Mouse (Mus musculus): ENCODE data around the gene Tcp11. TPM values are rescaled to one million over a fixed set of nuclear protein-coding genes. Genes with fewer than 3 reads are reported as not detected.

Gene Tcp11
- polyA plus RNA-seq, 1 experiment from 2014 or later: 1.5 TPM

DNA sequence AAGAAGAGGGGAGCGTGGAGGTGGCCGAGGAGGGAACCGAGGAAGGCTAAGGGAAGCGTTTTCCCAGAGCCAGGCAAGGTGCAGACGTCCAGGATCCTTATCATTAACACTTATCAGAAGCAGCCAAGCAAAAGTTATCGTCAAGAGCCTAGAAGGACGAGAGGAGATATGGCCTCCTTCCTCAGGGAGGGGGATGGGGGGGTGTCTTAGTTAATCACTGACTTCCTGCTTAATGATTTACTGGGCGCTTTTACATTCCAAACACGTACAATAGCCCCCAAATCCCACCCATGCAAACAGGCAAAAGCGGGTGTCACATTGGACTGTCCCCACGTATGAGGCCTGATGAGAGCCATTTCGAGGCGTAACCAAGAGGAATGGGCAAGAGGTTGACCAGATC is 2.4 kb upstream of the Tcp11 start:
- no peak overlapping the region for H3K4me2 ChIP-seq
- no peak overlapping the region for H3K4me3 ChIP-seq
- no peaks in the 10 kb centered on the region for H3K9me3 ChIP-seq
- 0 out of 2 replicates have a peak, but pooled peaks cover 4% of the 10 kb centered on the region for H3K27me3 ChIP-seq
- H3K36me3 ChIP-seq: no peaks in the 10 kb centered on the region
- WGBS: 71% methylated on average over 13 of the region's 13 CpGs
- no peak overlapping the region for H3K27ac ChIP-seq (replicated peaks)
- ATAC-seq (ENCODE audit: low FRiP score, low read depth): no peak
- H3K9ac ChIP-seq: no peak overlapping the region
- peaks cover 22% of the 10 kb centered on the region for H3K4me1 ChIP-seq (replicated peaks)

DNA sequence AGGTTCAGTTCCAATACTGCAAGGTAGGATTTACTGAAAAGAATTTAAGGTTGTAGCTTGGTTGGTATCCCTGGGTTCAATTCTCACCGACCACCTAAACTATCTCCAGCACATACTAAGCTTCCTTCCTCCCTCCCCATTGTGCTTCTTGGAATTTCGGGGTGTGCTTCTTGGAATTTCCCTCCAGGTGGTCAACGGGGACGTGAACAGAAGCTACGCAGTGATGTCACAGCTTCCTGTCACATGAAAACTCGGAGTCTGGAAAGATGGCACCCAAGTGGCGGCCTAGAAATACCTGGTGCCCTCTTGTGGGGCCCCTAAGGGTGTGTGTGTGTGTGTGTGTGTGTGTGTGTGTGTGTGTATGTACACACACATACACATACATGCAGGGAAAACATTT is 1.4 kb upstream of the Tcp11 start:
- H3K27me3 ChIP-seq: 0 out of 2 replicates have a peak, but pooled peaks cover 4% of the 10 kb centered on the region
- H3K4me1 ChIP-seq (replicated peaks): peaks cover 22% of the 10 kb centered on the region
- H3K9ac ChIP-seq: no peak overlapping the region
- no peaks in the 10 kb centered on the region for H3K36me3 ChIP-seq
- H3K4me3 ChIP-seq: no peak overlapping the region
- H3K4me2 ChIP-seq: no peak overlapping the region
- no peaks in the 10 kb centered on the region for H3K9me3 ChIP-seq
- WGBS: 92% methylated on average over 7 of the region's 7 CpGs
- no peak for ATAC-seq (ENCODE audit: low FRiP score, low read depth)
- no peak overlapping the region for H3K27ac ChIP-seq (replicated peaks)

- no peak for ATAC-seq (ENCODE audit: low FRiP score, low read depth)
- 0 out of 2 replicates have a peak, but pooled peaks cover 4% of the 10 kb centered on the region for H3K27me3 ChIP-seq
- no peaks in the 10 kb centered on the region for H3K9me3 ChIP-seq
- H3K9ac ChIP-seq: no peak overlapping the region
- no peaks in the 10 kb centered on the region for H3K36me3 ChIP-seq
- no peak overlapping the region for H3K27ac ChIP-seq (replicated peaks)
- H3K4me2 ChIP-seq: no peak overlapping the region
- 48% methylated on average over 9 of the region's 9 CpGs for WGBS
- peaks cover 22% of the 10 kb centered on the region for H3K4me1 ChIP-seq (replicated peaks)
- no peak overlapping the region for H3K4me3 ChIP-seq
Measured at GRCm38 (mm10) chr17:28081385-28081784, 946 bp upstream of the Tcp11 start.

DNA sequence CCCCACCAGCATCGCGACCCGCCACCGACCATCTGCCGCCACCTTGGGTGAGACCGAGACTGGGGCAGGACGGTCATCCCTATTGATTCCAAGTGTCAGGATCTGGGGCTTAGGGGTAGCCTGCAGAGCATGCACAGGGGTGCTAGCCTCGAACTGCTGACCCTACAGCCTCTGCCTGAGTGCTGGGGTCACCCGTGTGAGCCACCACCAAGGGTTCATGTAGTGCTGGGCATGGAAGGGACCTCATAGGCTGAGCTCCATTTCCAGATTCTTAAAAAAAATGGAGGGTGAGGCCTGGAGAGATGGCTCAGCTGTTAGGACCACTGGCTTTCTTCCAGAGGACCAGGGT is 352 bp upstream of the Tcp11 start:
- peak; percentile 34 for ATAC-seq (ENCODE audit: low FRiP score, low read depth)
- Histone ChIP-seq H3K27ac (replicated peaks) (no peak overlapping the region), H3K36me3 (no peaks in the 10 kb centered on the region), H3K27me3 (0 out of 2 replicates have a peak, but pooled peaks cover 4% of the 10 kb centered on the region), H3K4me2 (peak overlapping the region; percentile 99), H3K4me1 (replicated peaks) (peaks cover 22% of the 10 kb centered on the region), H3K9ac (no peak overlapping the region), H3K9me3 (no peaks in the 10 kb centered on the region), H3K4me3 (peak overlapping the region; percentile 63)
- WGBS: 15% methylated on average over 9 of the region's 9 CpGs

- peaks cover 15% of the 10 kb centered on the region; the same call in 1 of the 2 replicates for H3K4me1 ChIP-seq (replicated peaks)
- no peak overlapping the region for H3K27ac ChIP-seq (replicated peaks)
- H3K27me3 ChIP-seq: 0 out of 2 replicates have a peak, but pooled peaks cover 4% of the 10 kb centered on the region
- peak overlapping the region; percentile 99 for H3K4me2 ChIP-seq
- H3K9ac ChIP-seq: peak overlapping the region; percentile 54
- no peaks in the 10 kb centered on the region for H3K9me3 ChIP-seq
- 1% methylated on average over 25 of the region's 25 CpGs for whole genome bisulfite sequencing
- H3K36me3 ChIP-seq: no peaks in the 10 kb centered on the region
- ATAC-seq (ENCODE audit: low FRiP score, low read depth): peak; percentile 43; the same call in 1 of the 2 replicates
- H3K4me3 ChIP-seq: peak overlapping the region; percentile 63
Measured at GRCm38 (mm10) chr17:28079618-28080017, 821 bp downstream of the Tcp11 start.

- Histone ChIP-seq H3K9ac (no peak overlapping the region), H3K4me3 (no peak overlapping the region), H3K36me3 (no peaks in the 10 kb centered on the region), H3K4me2 (no peak overlapping the region), H3K4me1 (replicated peaks) (peaks cover 15% of the 10 kb centered on the region; the same call in 1 of the 2 replicates), H3K27ac (replicated peaks) (no peak overlapping the region), H3K9me3 (no peaks in the 10 kb centered on the region), H3K27me3 (no peaks in the 10 kb centered on the region)
- WGBS: 87% methylated on average over 9 of the region's 9 CpGs
- ATAC-seq (ENCODE audit: low FRiP score, low read depth): no peak
Measured at GRCm38 (mm10) chr17:28078028-28078427, 2.4 kb downstream of the Tcp11 start.

DNA sequence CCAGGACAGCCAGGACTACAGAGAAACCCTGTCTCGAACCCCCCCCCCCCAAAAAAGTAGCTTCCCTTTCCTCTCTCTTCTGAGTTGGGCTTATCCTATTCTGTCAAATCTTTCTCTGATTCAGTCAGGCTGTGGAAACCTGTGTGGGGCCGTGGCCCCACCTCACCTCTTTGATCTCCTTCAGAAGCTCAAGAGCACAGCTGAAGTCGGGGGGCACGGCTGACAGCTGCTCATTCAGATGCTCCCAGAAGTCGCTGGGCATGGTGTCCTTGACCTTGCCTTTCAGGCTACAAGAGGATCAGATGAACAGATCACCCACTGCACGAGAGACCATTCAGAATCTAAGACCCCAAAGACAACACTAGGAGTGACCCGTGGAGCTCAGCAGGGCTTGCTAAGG is 6.0 kb downstream of the Tcp11 start:
- ATAC-seq (ENCODE audit: low FRiP score, low read depth): no peak
- H3K4me1 ChIP-seq (replicated peaks): 0 out of 2 replicates have a peak, but pooled peaks cover 3% of the 10 kb centered on the region
- no peaks in the 10 kb centered on the region for H3K27me3 ChIP-seq
- no peak overlapping the region for H3K4me3 ChIP-seq
- no peak overlapping the region for H3K4me2 ChIP-seq
- no peak overlapping the region for H3K9ac ChIP-seq
- 85% methylated on average over 7 of the region's 7 CpGs for WGBS
- no peak overlapping the region for H3K27ac ChIP-seq (replicated peaks)
- H3K9me3 ChIP-seq: no peaks in the 10 kb centered on the region
- H3K36me3 ChIP-seq: no peaks in the 10 kb centered on the region

GRCm38 (mm10) chr17:28072730-28073129 is 7.7 kb downstream of the Tcp11 start:
- Histone ChIP-seq H3K27me3 (no peaks in the 10 kb centered on the region), H3K36me3 (no peaks in the 10 kb centered on the region), H3K4me2 (no peak overlapping the region), H3K4me3 (no peak overlapping the region), H3K27ac (replicated peaks) (no peak overlapping the region), H3K4me1 (replicated peaks) (no peaks in the 10 kb centered on the region), H3K9ac (no peak overlapping the region), H3K9me3 (no peaks in the 10 kb centered on the region)
- no peak for ATAC-seq (ENCODE audit: low FRiP score, low read depth)
- WGBS: 60% methylated on average over 2 of the region's 2 CpGs

- Histone ChIP-seq H3K36me3 (no peaks in the 10 kb centered on the region), H3K9ac (no peak overlapping the region), H3K27me3 (no peaks in the 10 kb centered on the region), H3K4me1 (replicated peaks) (no peaks in the 10 kb centered on the region), H3K4me2 (no peak overlapping the region), H3K4me3 (no peak overlapping the region), H3K9me3 (no peaks in the 10 kb centered on the region), H3K27ac (replicated peaks) (no peak overlapping the region)
- no peak for ATAC-seq (ENCODE audit: low FRiP score, low read depth)
- 82% methylated on average over 13 of the region's 13 CpGs for WGBS
Measured at GRCm38 (mm10) chr17:28070256-28070655, 10.2 kb downstream of the Tcp11 start.

DNA sequence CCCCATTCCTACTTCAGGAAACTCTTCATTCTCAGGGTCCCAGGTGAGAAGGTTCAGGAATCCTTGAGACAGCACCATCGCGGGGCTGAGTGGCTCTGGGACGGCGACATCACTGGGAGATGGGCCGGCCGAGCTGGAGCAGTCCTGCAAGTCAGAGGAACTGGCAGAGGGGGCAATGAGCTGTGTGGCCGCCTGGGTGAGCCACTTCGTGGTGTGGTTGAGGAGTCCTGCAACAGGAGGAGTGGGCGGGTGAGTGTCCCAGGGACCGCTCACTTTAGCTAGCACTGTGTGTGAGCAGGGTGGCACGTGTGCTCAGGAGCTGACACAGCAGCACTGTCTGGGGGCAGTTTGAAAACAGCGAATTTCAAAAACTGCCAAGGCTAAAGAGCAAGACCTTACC is 11.0 kb downstream of the Tcp11 start:
- Histone ChIP-seq H3K4me1 (replicated peaks) (no peaks in the 10 kb centered on the region), H3K27ac (replicated peaks) (no peak overlapping the region), H3K36me3 (no peaks in the 10 kb centered on the region), H3K4me3 (no peak overlapping the region), H3K9ac (no peak overlapping the region), H3K9me3 (no peaks in the 10 kb centered on the region), H3K4me2 (no peak overlapping the region), H3K27me3 (no peaks in the 10 kb centered on the region)
- ATAC-seq (ENCODE audit: low FRiP score, low read depth): no peak
- 42% methylated on average over 12 of the region's 12 CpGs for WGBS

DNA sequence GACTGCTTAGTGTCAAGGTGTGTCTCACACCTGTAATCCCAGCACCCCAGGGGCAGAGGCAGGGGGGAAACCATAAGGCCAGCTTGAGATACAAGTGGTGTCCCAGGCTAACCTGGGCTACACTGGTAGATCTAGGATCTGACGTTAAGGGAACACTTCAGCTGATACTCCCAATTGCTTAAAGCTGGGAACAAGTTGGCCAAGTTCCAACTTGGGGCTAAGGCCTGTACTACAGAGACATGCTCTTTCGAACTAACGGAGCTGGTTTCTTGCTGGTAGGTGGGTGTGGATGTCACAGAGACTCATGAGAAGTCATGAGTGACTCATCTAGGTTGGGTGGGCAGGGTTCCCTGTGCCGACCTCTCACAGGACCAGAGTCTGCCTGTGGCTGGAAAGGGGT is 13.1 kb downstream of the Tcp11 start:
- Histone ChIP-seq H3K27me3 (no peaks in the 10 kb centered on the region), H3K4me1 (replicated peaks) (no peaks in the 10 kb centered on the region), H3K36me3 (no peaks in the 10 kb centered on the region), H3K9me3 (no peaks in the 10 kb centered on the region), H3K9ac (no peak overlapping the region), H3K4me2 (no peak overlapping the region), H3K27ac (replicated peaks) (no peak overlapping the region), H3K4me3 (no peak overlapping the region)
- 83% methylated on average over 4 of the region's 4 CpGs for WGBS
- ATAC-seq (ENCODE audit: low FRiP score, low read depth): no peak

GRCm38 (mm10) chr17:28063163-28063562 is 17.3 kb downstream of the Tcp11 start:
- 77% methylated on average over 6 of the region's 6 CpGs for WGBS
- no peak overlapping the region for H3K9ac ChIP-seq
- no peak overlapping the region for H3K4me3 ChIP-seq
- no peaks in the 10 kb centered on the region for H3K27me3 ChIP-seq
- H3K27ac ChIP-seq (replicated peaks): no peak overlapping the region
- H3K4me2 ChIP-seq: no peak overlapping the region
- no peak for ATAC-seq (ENCODE audit: low FRiP score, low read depth)
- H3K9me3 ChIP-seq: no peaks in the 10 kb centered on the region
- H3K4me1 ChIP-seq (replicated peaks): no peaks in the 10 kb centered on the region
- H3K36me3 ChIP-seq: peaks cover 21% of the 10 kb centered on the region; the same call in 1 of the 2 replicates

GRCm38 (mm10) chr17:28062710-28063109 is 17.7 kb downstream of the Tcp11 start:
- Histone ChIP-seq H3K4me1 (replicated peaks) (no peaks in the 10 kb centered on the region), H3K4me2 (no peak overlapping the region), H3K27me3 (no peaks in the 10 kb centered on the region), H3K27ac (replicated peaks) (no peak overlapping the region), H3K36me3 (peaks cover 23% of the 10 kb centered on the region; the same call in 1 of the 2 replicates), H3K9me3 (no peaks in the 10 kb centered on the region), H3K4me3 (no peak overlapping the region), H3K9ac (no peak overlapping the region)
- no peak for ATAC-seq (ENCODE audit: low FRiP score, low read depth)
- WGBS: 81% methylated on average over 7 of the region's 7 CpGs

All from hindbrain, embryonic 15.5 days (tissue).